Mouse (Mus musculus) telencephalon, adult 2 months (tissue): Measurements from ENCODE around the gene Gm21830.
"Not testable (repeated sequence)": the region's sequence is repeated elsewhere in the genome, so short reads cannot be mapped to it uniquely, and the experiment has no call there.

Source experiments
- DNase-seq: peaks from one replicate; pipeline ENCODE4 v3.0.0-alpha.2; 2011; ENCODE audit warnings: low read depth, low spot score

Gene Gm21830

DNA sequence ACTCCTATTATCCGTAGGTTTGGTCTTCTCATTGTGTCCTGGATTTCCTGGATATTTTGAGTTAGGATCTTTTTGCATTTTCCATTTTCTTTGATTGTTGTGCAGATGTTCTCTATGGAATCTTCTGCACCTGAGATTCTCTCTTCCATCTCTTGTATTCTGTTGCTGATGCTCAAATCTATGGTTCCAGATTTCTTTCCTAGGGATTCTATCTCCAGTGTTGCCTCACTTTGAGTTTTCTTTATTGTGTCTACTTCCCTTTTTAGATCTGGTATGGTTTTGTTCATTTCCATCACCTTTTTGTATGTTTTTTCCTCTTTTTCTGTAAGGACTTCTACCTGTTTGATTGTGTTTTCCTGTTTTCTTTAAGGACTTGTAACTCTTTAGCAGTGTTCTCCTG lies at the start of gene Gm21830:
Gm21830 (plus strand) TSS at position 301 of the 400 bp plus-strand sequence.
- DNase-seq: not testable (repeated sequence)

DNA sequence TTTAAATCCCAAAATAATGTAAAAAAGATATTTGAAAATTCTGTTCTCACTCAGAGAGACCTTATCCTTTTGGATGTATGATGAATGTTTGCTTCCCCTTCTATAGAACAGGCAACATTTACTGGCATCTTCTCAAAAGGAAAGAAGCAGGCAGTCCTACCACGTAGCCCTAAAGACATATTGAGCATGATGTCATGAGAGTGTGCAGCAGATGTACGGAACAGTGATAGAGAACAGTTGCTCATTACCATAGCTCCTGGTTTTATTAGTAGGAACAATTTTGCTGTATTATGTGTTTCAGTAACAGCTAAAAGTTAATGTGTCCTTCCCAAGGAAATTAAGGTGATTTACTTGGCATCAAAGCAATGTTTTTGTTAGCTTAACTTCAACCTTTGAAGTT lies 49.0 kb upstream of the Gm21830 start:
- DNase-seq: peak; percentile 1

DNA sequence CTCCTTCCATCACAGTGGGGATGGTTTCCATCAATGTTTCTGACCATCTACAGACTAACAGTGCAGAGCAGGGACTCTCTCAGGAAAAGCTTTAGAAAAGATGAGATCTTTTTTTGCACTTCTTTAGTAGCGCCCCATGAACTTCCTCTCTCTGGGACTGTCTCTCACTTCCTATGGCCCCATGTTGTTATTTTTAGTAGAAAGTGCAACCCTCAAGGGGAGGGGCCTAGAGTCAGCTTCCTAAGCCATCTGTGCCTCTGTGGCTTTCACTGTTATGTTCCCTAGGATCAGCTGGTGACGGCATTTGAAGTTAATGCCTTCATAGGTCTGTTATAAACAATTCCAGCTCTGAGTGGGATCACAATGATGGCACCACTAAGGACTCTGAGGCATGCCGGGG lies 35.0 kb upstream of the Gm21830 start:
- DNase-seq: no peak

DNA sequence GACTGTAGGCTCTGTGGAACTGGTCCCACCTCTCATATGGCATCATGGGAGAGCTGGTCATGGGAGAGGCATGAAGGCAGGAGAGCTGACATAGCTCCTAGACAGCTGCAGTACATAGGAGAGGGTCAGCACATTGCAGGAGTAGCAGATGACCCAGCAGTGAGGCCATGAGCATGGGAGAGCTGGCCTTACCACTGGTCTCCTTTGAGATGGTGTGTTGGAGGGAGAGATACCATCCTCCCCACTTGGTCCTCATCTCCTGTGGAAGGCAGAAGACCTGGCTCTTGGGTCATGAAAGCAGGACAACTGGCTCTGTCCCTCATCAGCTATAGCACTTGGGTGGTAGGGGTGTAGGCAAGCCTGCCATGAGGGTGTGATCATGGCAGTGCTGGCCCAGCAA lies 7.3 kb downstream of the Gm21830 start:
- no peak for DNase-seq

DNA sequence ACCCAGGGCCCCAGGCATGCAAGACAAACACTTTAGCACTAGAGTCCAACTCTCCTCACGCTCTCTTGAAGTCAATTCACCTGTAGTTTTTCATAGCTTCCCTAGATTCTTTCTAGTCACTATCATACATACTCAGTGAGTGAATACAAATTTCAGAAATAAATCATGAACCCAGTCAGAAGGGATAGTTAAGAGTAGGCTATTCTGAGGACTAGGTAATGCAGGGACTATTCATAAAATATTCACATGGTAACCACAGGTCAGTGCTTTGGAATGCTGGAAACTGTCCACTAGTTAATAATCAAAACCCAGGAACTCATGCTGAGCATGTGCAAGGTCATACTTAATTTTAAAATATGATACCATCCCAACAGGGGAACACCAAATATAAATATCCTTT lies 9.3 kb downstream of the Gm21830 start:
- no peak for DNase-seq

DNA sequence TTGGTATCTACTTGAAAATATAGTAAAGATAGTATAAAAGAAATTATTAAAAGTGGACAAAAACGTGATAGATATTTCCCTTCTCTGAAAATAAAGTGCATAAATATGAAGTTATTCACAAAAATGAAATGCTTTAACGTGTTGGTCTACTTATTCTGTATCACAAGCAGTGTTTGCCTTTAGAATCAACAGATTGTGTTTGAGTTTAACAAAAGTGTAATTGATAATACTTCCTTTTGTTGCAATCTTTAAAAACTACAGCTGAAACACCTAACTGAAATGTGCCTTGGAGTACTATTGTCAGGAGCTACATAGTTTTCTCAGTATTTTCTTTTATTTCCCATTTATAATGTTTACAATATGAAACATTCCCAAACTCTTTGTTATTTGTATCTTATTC lies 19.6 kb downstream of the Gm21830 start, which contains the start of gene Gm26727:
Gm26727 (minus strand) TSS at position 101 of the 400 bp plus-strand sequence.
- no peak for DNase-seq

DNA sequence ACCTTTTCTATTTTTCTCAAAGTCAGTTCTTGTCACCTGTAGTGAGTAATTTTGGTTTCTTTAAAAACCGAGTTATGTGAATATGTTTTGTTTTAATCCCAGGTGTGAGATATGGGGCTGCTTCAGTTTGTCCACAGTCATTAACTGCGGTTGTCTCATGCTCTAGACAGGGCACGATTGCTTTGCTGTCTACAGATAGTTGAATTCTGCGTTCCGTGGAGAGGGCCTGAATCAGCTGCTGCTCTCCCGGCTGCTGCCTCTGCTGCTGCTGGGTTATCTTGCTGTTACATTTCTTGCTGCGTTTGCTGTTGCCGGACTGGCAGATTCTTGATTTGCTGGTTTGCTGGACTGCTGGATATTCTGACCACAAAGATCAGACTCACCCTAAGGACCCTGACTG lies 24.8 kb downstream of the Gm21830 start:
- DNase-seq: no peak

DNA sequence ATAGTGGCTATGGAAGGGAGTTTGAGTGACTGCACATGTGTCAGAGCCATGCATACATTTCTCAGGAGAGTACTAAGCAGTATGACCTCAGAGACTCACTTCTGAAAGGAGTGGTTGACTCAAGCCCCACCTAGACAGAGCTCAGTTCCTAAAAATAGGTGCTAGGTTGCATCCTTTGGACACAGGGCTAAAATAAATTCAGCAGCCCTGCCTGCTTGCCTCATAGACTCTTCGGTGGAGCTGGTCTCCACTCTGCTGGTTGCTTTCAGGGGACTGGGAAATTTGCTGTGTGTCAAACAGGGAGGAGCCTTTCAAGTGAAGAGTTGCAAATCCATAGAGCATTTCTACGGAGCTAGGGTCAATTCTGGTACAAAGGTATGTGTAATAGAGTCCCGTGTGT lies 32.3 kb downstream of the Gm21830 start, which contains the start of gene Xirp2:
Xirp2 (plus strand) TSS at position 223 of the 400 bp plus-strand sequence.
- DNase-seq: no peak

DNA sequence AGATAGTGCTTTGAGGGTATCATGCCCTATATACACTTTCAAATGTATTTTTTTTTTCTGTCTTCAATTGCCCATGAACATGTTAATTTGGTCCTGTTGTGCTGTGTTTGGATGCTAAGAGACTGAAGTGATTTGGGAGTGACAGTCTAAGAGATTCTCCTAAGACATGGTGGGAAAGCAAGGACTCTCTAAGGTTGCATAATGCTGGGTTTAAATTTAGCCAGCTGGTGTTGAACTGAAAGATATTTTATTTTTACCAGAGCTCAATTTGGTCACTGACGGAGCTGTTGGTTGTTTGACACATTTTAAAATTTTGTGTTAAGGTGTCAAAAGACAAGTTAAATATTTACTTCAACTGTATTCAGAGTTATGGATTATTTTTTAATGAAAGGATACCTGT lies 33.2 kb downstream of the Gm21830 start:
- DNase-seq: peak; percentile 15

DNA sequence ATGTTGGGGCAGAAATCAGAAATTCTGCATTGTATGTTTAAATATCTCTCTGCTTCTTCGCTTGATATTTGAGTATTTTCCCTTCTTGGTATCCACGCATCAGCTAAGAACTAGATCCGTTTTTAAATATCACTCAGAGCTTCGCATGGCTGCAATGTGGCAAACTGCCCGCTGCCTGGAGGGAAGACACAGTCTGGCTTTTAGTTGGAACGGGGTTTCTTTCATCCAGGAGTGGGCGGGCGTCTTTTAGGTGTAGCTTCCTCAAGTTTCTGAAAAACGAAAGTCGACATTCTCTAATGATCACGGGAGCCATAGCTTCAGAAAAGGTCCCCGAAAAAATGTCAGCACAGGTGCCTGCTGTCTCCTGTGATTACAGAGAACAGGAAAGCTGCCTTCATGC lies 33.7 kb downstream of the Gm21830 start:
- DNase-seq: peak; percentile 35

DNA sequence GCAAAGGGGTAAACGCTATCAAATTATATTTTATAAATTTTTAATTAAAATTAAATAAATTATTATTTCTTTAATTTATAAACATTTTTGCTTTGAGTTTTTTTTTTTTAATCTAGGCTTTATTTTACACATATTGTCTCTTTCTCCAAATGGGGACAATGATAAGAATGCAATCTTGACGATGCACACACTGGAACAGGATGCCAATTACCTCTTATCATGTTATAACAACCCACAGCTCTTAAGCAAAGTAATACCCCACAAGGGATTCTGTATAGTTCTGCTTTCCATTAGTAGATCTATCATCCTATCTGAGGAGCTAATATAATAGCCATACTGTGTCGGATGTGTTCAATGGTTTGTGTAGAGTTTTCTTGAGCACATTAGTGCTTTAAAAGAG lies 47.3 kb downstream of the Gm21830 start:
- DNase-seq: no peak

DNA sequence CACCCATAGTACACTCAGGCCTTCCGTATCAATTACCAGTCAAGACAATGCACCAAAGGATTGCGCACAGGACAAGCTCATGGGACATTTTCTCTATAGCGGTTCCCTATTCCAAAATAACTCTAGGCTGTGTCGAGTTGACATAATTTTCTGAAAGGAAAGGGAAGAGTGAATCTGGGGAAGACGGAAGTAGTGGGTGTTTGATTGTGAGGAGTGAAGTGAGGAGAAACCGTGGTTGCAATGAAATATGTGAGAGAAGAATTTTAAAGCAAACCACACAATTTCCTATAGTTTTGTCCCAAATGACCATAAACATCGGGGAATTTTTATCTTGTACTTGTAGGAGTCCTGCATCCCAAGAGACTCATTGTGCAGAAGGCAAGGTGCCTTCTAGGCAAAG lies 53.5 kb downstream of the Gm21830 start:
- no peak for DNase-seq

DNA sequence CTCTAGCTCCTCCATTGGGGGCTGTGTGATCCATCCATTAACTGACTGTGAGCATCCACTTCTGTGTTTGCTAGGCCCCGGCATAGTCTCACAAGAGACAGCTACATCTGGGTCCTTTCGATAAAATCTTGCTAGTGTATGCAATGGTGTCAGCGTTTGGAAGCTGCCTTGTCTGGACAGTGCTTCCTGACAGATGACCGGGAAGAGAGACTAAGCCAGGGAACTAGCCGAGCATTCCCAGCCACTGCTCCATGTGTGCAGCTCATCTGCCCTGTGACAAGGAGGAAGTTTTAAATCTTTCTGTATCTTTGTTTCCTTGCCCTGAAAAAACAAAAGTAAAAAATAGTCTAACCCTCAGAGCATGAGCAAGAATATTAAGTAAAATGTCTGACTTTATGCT lies 56.5 kb downstream of the Gm21830 start:
- not testable (repeated sequence) for DNase-seq

DNA sequence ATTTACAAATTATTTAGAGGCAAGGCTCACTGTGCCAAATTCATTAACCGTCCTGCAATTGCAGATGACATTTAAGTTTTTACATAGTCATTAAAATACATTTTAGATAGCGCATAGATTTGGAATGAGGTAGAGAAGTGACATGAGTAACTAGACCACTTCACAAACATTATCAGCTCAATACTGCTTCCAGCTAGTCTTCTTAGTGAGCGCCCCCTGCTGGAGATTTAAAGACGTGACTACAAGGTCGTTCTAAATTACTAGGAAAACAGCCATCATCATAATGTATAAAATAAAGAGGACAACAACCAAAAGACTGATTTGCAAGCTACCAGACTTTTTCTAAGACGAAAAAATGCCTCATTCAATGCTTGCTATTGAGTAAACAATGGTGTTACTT lies 64.2 kb downstream of the Gm21830 start:
- no peak for DNase-seq

DNA sequence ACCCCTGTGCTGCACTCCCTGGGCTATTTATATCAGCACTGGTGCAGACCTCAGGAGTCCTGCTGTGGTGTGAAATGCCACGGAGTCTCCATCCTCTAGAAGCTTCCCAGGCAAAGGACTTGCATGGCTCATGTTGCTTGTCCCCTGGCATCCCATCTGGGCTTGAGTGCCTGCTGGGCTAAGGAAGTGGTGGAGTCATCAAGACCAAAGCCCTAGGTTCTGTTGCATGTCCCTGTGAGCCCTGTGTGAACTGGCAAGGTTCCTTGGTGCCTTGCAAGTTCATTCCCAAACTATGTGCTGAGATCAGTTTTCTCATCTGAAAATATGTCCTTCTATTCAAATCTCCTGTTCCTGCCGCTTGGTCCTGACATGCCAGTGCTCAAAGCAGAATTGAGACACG lies 67.5 kb downstream of the Gm21830 start:
- no peak for DNase-seq
